Mouse (Mus musculus) liver, embryonic 11.5 days (tissue): ENCODE data around the gene Usp19. TPM values are rescaled to one million over a fixed set of nuclear protein-coding genes. Genes with fewer than 3 reads are reported as not detected.
A peak's percentile ranks its signal among the peaks of the same experiment; 100 is the strongest.

Source experiments
- ATAC-seq: fragments of 200-750 bp; cut with Nextera tagmentation; replicated peaks from 2 replicates; pipeline ENCODE4 v1.8.0; 2017; ENCODE audit warnings: moderate number of reproducible peaks, mild to moderate bottlenecking, moderate TSS enrichment, moderate library complexity; ENCODE audit not compliant: low FRiP score
- DNase-seq: peaks from one replicate; pipeline ENCODE4 v3.0.0-alpha.2; 2017; ENCODE audit warnings: low spot score
- H3K27ac ChIP-seq: fragments of 300-500 bp; sonication (generic); 2 replicates; pipeline ENCODE4 v1.5.1; 2014; ENCODE audit warnings: mild to moderate bottlenecking, low read depth, low read length, control low read depth
- H3K27me3 ChIP-seq: fragments of 300-500 bp; sonication (generic); replicated peaks from 2 replicates; pipeline ENCODE4 v1.6.1; 2014; ENCODE audit warnings: low read length, mixed read lengths; ENCODE audit not compliant: control insufficient read depth, insufficient read depth
- H3K36me3 ChIP-seq: fragments of 300-500 bp; sonication (generic); 2 replicates; pipeline ENCODE4 v1.6.1; 2014; ENCODE audit warnings: mild to moderate bottlenecking, low read length, moderate library complexity, mixed read lengths; ENCODE audit not compliant: control insufficient read depth, insufficient read depth
- H3K4me1 ChIP-seq: fragments of 300-500 bp; sonication (generic); replicated peaks from 2 replicates; pipeline ENCODE4 v1.6.1; 2014; ENCODE audit warnings: low read length, mixed read lengths; ENCODE audit not compliant: control insufficient read depth, insufficient read depth
- H3K4me2 ChIP-seq: fragments of 300-500 bp; sonication (generic); 2 replicates; pipeline ENCODE4 v1.6.1; 2014; ENCODE audit warnings: mild to moderate bottlenecking, control low read depth, moderate library complexity
- H3K4me3 ChIP-seq: fragments of 300-500 bp; sonication (generic); 2 replicates; pipeline ENCODE4 v1.5.1; 2014; ENCODE audit warnings: low read depth, low read length, control low read depth
- H3K9ac ChIP-seq: fragments of 300-500 bp; sonication (generic); 2 replicates; pipeline ENCODE4 v1.6.1; 2014; ENCODE audit warnings: low read depth, low read length, control low read depth
- H3K9me3 ChIP-seq: fragments of 300-500 bp; sonication (generic); 2 replicates; pipeline ENCODE4 v1.6.1; 2016; ENCODE audit warnings: low read length, inconsistent platforms, mixed read lengths; ENCODE audit not compliant: control insufficient read depth
- WGBS: fragments of 180-500 bp; shearing (Covaris S2); extraction: QIAGEN DNeasy Blood & Tissue Kit; methylation state at CpG from one replicate; pipeline ENCODE4 v1.1.7; 2014; 5-methylcytosine and 5-hydroxymethylcytosine counted together
- polyA plus RNA-seq: library from polyadenylated mRNA; unstranded; fragments of >200 nt; fragmentation: Nextera tagmentation; extraction: Ambion mirVana; gene quantifications from 2 replicates; pipeline ENCODE4 v1.2.1, GENCODE M21; 2014

The Usp19 gene
- polyA plus RNA-seq, 1 experiment from 2014 or later: 57.5 TPM

GRCm38 (mm10) chr9:108452291-108452906 lies 38.0 kb upstream of the Usp19 start:
- peaks cover 47% of the 10 kb centered on the region for H3K4me1 ChIP-seq

GRCm38 (mm10) chr9:108452911-108453310 lies 37.5 kb upstream of the Usp19 start:
- WGBS: 44% methylated on average over 6 of the region's 6 CpGs
- Histone ChIP-seq H3K27me3 (no peaks in the 10 kb centered on the region), H3K9me3 (no peaks in the 10 kb centered on the region), H3K4me2 (peak overlapping the region; percentile 98), H3K9ac (peak overlapping the region; percentile 70; the same call in 1 of the 2 replicates), H3K27ac (peak overlapping the region; percentile 41; the same call in 1 of the 2 replicates), H3K4me3 (peak overlapping the region; percentile 65), H3K36me3 (peaks cover under 1% of the 10 kb centered on the region; the same call in 1 of the 2 replicates), H3K4me1 (peaks cover 47% of the 10 kb centered on the region)
- ATAC-seq (peak; percentile 12; the same call in 1 of the 2 replicates), DNase-seq (no peak)

More at GRCm38 (mm10) chr9:108452291-108452906, 38.0 kb upstream of the Usp19 start:
- Histone ChIP-seq H3K36me3 (peaks cover 4% of the 10 kb centered on the region; the same call in 1 of the 2 replicates), H3K9me3 (no peaks in the 10 kb centered on the region), H3K27ac (peak overlapping the region; percentile 90), H3K27me3 (no peaks in the 10 kb centered on the region), H3K4me2 (peak overlapping the region; percentile 98), H3K4me3 (peak overlapping the region; percentile 65), H3K9ac (peak overlapping the region; percentile 70)
- DNase-seq (peak; percentile 91), ATAC-seq (peak; percentile 78)
- WGBS: 1% methylated on average over 40 of the region's 40 CpGs

DNA sequence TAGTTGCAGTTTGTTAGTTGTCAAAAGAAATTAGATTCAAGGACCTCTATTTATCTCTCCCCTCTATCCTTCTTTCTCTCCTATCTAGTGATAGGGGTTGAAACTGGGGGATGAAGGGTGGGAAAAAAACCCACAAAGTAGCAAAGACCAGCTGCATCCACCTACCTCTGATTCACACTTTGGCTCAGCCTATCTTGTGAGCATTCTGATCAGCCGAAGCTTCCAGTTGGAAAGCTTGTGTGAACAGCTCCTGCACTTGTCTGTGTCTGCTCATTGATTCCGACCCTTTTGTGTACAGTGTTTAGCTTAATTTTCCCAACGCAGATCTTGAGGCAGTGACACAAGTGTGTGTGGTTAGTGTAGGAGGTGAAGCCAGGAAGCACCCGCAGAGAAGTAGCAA lies 36.9 kb upstream of the Usp19 start:
- no peak overlapping the region for H3K9ac ChIP-seq
- peak overlapping the region; percentile 98; the same call in 1 of the 2 replicates for H3K4me2 ChIP-seq
- 81% methylated on average over 4 of the region's 4 CpGs for WGBS
- H3K9me3 ChIP-seq: no peaks in the 10 kb centered on the region
- H3K4me3 ChIP-seq: no peak overlapping the region
- no peak overlapping the region for H3K27ac ChIP-seq
- no peaks in the 10 kb centered on the region for H3K36me3 ChIP-seq
- ATAC-seq (no peak), DNase-seq (no peak)
- peaks cover 47% of the 10 kb centered on the region for H3K4me1 ChIP-seq
- H3K27me3 ChIP-seq: no peaks in the 10 kb centered on the region

DNA sequence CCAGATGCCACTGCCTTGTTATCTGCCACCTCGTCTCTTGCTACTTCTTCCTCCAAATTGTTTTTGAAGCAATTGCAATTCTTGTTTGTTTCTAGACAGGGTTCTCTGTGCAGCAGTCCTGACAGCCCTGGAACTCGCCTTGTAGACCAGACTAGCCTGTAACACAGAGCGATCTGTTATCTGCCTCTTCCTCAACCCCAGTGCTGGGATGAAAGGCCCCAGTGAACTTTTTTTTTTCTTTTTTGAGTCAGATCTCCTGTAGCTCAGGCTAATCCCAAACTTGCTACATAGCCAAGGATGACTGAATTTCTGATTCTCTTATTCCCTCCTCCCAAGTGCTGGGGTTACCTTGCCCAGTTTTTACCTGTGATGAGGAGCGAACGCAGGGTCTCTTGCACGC lies 36.0 kb upstream of the Usp19 start:
- peaks cover 46% of the 10 kb centered on the region for H3K4me1 ChIP-seq
- H3K27ac ChIP-seq: no peak overlapping the region
- WGBS: 72% methylated on average over 6 of the region's 6 CpGs
- H3K4me3 ChIP-seq: no peak overlapping the region
- no peaks in the 10 kb centered on the region for H3K9me3 ChIP-seq
- H3K4me2 ChIP-seq: no peak overlapping the region
- DNase-seq (no peak), ATAC-seq (no peak)
- H3K27me3 ChIP-seq: no peaks in the 10 kb centered on the region
- H3K9ac ChIP-seq: no peak overlapping the region
- H3K36me3 ChIP-seq: no peaks in the 10 kb centered on the region

DNA sequence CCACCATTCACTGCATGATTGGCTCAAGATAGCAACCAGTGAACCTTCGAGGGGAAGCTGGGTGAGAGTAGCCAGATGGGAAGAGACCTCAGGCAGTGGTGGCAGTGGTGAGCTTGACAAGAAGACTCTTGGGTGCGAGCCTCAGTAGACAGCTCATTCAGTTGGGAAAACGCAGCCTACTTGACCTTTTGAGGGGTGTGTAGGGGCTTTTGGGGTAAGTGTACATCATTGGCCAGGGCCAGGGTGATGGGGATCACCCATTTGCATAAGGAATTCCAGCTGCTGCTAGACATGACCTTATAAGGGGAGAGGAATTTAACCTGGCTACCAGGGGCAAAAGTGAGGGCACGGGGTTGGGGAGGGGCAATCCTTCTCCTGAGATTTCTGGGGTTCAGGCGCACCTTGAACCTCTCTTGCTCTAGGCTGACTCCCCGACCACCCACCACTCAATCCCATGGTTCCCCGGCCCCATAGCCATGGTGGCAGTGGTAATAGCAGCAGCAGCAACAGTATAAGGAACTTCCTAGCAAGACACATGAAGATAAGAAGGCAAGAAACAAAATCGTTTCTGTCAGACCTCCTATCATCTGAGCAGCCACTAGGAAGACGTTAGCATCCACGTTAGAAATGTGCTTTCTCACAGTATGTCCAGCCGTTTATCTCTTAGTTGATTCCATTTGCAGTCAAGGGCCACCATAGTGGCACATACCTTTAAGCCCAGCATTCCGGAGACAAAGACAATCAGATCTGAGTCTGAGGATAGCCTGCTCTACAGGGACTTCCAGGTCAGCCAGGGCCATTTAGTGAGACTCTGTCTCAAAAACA lies 34.4 kb upstream of the Usp19 start:
- H3K4me1 ChIP-seq: peaks cover 33% of the 10 kb centered on the region
- H3K36me3 ChIP-seq: no peaks in the 10 kb centered on the region
- no peak for DNase-seq
- no peaks in the 10 kb centered on the region for H3K9me3 ChIP-seq
- H3K4me3 ChIP-seq: no peak overlapping the region
- no peaks in the 10 kb centered on the region for H3K27me3 ChIP-seq
- no peak overlapping the region for H3K4me2 ChIP-seq
- peak overlapping the region; percentile 35; the same call in 1 of the 2 replicates for H3K27ac ChIP-seq
- H3K9ac ChIP-seq: no peak overlapping the region; the same call in 1 of the 2 replicates
- WGBS: 52% methylated on average over 12 of the region's 12 CpGs
- ATAC-seq: no peak

GRCm38 (mm10) chr9:108456953-108457352 lies 33.4 kb upstream of the Usp19 start:
- H3K27ac ChIP-seq: no peak overlapping the region
- no peaks in the 10 kb centered on the region for H3K9me3 ChIP-seq
- ATAC-seq (no peak), DNase-seq (no peak)
- H3K4me3 ChIP-seq: no peak overlapping the region
- H3K27me3 ChIP-seq: no peaks in the 10 kb centered on the region
- H3K36me3 ChIP-seq: peaks cover 2% of the 10 kb centered on the region; the same call in 1 of the 2 replicates
- WGBS: 80% methylated on average over 10 of the region's 10 CpGs
- no peak overlapping the region for H3K9ac ChIP-seq
- H3K4me2 ChIP-seq: no peak overlapping the region
- peaks cover 31% of the 10 kb centered on the region for H3K4me1 ChIP-seq

DNA sequence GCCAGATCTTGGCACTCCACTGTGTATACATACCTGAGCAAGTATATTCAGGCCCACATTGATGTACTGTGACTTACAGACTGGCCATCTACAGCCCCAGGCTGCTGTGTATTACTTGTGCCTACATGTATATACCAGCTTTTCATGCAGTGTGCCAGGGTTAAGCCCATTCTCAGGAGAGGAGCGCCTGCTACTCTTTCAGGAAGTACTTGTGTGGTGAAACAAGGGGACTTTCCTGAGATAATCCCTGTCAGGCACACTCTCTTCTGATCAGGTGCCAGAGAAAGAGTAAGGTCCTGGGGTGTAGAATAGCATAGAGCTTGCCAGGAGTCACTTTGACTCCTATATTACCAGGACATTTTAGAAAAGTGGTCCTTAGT lies 30.5 kb upstream of the Usp19 start:
- peak overlapping the region; percentile 75 for H3K4me2 ChIP-seq
- no peak for DNase-seq
- peak overlapping the region; percentile 81; the same call in 1 of the 2 replicates for H3K27ac ChIP-seq
- no peak overlapping the region for H3K9ac ChIP-seq
- ATAC-seq: no peak
- peak overlapping the region; percentile 71 for H3K4me3 ChIP-seq
- H3K36me3 ChIP-seq: peaks cover 15% of the 10 kb centered on the region
- H3K9me3 ChIP-seq: no peaks in the 10 kb centered on the region
- H3K27me3 ChIP-seq: no peaks in the 10 kb centered on the region
- WGBS: 86% methylated on average over 1 of the region's 1 CpGs
- H3K4me1 ChIP-seq: peaks cover 19% of the 10 kb centered on the region

DNA sequence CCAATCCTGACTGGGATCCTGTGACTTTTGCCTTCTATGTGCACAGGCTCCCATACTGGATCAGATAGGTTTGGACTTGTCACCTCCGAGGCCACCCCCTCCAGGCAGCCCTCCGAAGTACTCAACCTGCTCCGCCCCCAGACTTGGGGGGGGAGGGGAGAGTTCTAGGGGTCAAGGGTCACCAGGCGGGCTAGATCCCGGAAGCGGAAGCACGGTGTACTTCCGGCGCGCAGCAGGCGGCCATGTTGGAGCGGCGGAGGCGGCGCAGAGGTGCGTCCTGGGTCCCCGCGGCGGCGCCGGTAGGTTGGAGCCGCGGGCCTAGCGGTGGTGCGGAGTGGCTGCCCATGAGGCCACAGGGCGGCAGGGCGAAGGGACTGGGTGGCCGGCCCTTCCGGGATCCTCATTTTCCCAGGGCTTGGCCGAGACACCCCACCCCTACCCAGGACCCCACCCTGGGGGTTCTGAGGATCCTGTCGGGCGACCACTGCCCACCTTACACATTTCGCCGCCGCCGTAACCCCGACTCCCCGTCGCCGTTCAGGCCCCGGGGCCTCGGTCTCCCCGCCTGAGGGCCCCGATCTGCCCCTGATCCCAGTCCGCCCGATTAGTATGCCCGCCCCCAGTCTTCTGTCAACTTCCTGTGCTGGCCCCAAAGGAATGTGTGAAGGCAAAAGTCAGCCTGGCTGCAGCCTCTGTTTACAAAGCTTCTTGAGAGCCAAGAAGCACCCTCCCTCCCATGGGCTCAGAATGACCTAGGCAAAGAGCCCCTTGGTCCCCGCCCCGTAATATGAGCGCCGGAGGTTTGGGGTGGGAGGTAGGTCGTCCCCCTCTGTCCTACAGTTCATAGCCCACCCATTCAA lies 29.9 kb upstream of the Usp19 start, which contains the start of gene Ccdc71:
Gene Ccdc71 (plus strand): TSS at position 209 of the 860 bp plus-strand sequence.
- H3K4me1 ChIP-seq: peaks cover 19% of the 10 kb centered on the region
- H3K36me3 ChIP-seq: peaks cover 15% of the 10 kb centered on the region
- under 1% methylated on average over 52 of the region's 52 CpGs for WGBS
- no peaks in the 10 kb centered on the region for H3K27me3 ChIP-seq
- H3K27ac ChIP-seq: peak within 1 kb of the TSS; percentile 81
- H3K9ac ChIP-seq: peak within 1 kb of the TSS; percentile 80
- peak; percentile 90 for DNase-seq
- H3K4me2 ChIP-seq: peak within 1 kb of the TSS; percentile 75
- H3K9me3 ChIP-seq: no peaks in the 10 kb centered on the region
- peak; percentile 87 for ATAC-seq
- peak within 1 kb of the TSS; percentile 71 for H3K4me3 ChIP-seq
